Mouse (Mus musculus) heart, embryonic 11.5 days (tissue): ENCODE measurements around the gene Cbarp. TPM values are rescaled to one million over a fixed set of nuclear protein-coding genes. Genes with fewer than 3 reads are reported as not detected.
A peak's percentile ranks its signal among the peaks of the same experiment; 100 is the strongest.

Experiments used
- ATAC-seq: fragments of 200-750 bp; cut with Nextera tagmentation; replicated peaks from 2 replicates; pipeline ENCODE4 v1.8.0; 2017; ENCODE audit warnings: moderate library complexity; ENCODE audit not compliant: insufficient number of reproducible peaks, low FRiP score, low TSS enrichment
- H3K27ac ChIP-seq: fragments of 300-500 bp; sonication (generic); 2 replicates; pipeline ENCODE4 v1.5.1; 2014; ENCODE audit warnings: mild to moderate bottlenecking, low read depth, low read length
- H3K27me3 ChIP-seq: fragments of 300-500 bp; sonication (generic); 2 replicates; pipeline ENCODE4 v1.6.1; 2014; ENCODE audit warnings: mild to moderate bottlenecking, low read length, mixed read lengths; ENCODE audit not compliant: control insufficient read depth, insufficient read depth
- H3K36me3 ChIP-seq: fragments of 300-500 bp; sonication (generic); 2 replicates; pipeline ENCODE4 v1.6.1; 2014; ENCODE audit warnings: mild to moderate bottlenecking, low read length, moderate library complexity, mixed read lengths; ENCODE audit not compliant: control insufficient read depth, insufficient read depth
- H3K4me1 ChIP-seq: fragments of 300-500 bp; sonication (generic); 2 replicates; pipeline ENCODE4 v1.6.1; 2014; ENCODE audit warnings: low read length; ENCODE audit not compliant: control insufficient read depth, insufficient read depth
- H3K4me2 ChIP-seq: fragments of 300-500 bp; sonication (generic); 2 replicates; pipeline ENCODE4 v1.6.1; 2014; ENCODE audit warnings: mild to moderate bottlenecking, moderate library complexity
- H3K4me3 ChIP-seq: fragments of 300-500 bp; sonication (generic); 2 replicates; pipeline ENCODE4 v1.5.1; 2014; ENCODE audit warnings: low read depth, low read length
- H3K9ac ChIP-seq: fragments of 300-500 bp; sonication (generic); 2 replicates; pipeline ENCODE4 v1.6.1; 2014; ENCODE audit warnings: mild to moderate bottlenecking, low read depth, low read length, moderate library complexity
- H3K9me3 ChIP-seq: fragments of 300-500 bp; sonication (generic); replicated peaks from 2 replicates; pipeline ENCODE4 v1.6.1; 2016; ENCODE audit warnings: low read length; ENCODE audit not compliant: control insufficient read depth
- WGBS: fragments of 180-500 bp; shearing (Covaris S2); extraction: QIAGEN DNeasy Blood & Tissue Kit; methylation state at CpG from one replicate; pipeline ENCODE4 v1.1.7; 2014; ENCODE audit not compliant: insufficient replicate concordance; 5-methylcytosine and 5-hydroxymethylcytosine counted together
- polyA plus RNA-seq: library from polyadenylated mRNA; unstranded; fragments of >200 nt; fragmentation: Nextera tagmentation; extraction: Ambion mirVana; gene quantifications from 2 replicates; pipeline ENCODE4 v1.2.1, GENCODE M21; 2014

The Cbarp gene
- polyA plus RNA-seq, 1 experiment from 2014 or later = 2.7 TPM

DNA sequence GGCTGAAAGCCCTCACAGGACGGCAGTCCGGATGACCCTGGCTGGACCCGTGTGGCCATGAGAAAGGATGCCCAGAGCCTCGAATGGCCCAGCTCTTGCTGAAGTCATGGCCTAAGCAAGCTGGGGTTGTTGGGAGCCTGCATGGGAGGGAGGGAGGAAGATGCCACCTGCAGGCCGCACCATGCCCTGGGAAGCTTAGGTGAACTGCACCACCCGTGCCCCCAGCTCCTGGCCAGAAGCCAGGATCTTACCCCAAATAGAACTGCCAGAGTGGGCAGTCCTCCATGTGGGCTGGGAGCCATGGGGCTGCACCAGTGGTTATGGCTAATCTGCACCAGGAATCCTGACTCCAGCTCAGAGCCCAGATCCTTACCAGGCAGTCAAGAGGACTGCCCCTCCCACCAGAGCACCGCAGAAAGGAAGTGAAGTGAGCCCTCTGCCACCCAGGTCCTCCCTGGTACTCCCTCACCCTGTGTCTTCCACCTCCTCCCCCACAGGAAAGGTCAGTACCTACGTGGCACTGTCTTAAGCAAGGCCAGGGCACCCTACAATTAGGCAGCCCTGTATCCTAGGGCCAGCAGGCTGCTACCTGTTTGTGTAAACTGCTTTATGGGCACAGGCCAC lies 7.3 kb downstream of the Cbarp start:
- no peaks in the 10 kb centered on the region for H3K9me3 ChIP-seq
- H3K4me3 ChIP-seq = no peak overlapping the region
- H3K27me3 ChIP-seq = peaks cover 30% of the 10 kb centered on the region
- H3K4me2 ChIP-seq = no peak overlapping the region
- ATAC-seq = no peak
- H3K36me3 ChIP-seq = peaks cover 18% of the 10 kb centered on the region
- 78% methylated on average over 8 of the region's 8 CpGs for WGBS
- peaks cover 37% of the 10 kb centered on the region for H3K4me1 ChIP-seq
- H3K9ac ChIP-seq = no peak overlapping the region
- H3K27ac ChIP-seq = no peak overlapping the region

DNA sequence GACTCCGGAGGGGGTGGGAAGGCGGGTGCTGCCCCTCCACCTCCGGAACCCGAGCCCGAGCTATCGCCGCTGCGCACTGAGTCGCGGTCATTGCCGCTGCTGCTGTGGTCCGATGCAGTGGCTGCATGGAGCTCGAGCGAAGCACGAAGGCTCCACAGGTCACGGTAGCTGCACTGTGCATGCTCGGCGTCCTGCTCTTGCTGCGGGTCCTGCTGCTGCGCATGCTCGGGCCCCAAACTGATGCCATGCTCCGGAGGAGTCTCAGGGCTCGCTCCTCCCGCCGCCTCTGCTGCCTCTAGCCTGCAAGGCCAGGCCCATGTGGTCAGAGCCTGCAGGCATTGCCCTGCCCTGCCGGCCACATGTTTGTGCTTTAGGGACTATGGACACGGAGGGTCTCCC lies 8.7 kb downstream of the Cbarp start:
- no peak overlapping the region for H3K9ac ChIP-seq

DNA sequence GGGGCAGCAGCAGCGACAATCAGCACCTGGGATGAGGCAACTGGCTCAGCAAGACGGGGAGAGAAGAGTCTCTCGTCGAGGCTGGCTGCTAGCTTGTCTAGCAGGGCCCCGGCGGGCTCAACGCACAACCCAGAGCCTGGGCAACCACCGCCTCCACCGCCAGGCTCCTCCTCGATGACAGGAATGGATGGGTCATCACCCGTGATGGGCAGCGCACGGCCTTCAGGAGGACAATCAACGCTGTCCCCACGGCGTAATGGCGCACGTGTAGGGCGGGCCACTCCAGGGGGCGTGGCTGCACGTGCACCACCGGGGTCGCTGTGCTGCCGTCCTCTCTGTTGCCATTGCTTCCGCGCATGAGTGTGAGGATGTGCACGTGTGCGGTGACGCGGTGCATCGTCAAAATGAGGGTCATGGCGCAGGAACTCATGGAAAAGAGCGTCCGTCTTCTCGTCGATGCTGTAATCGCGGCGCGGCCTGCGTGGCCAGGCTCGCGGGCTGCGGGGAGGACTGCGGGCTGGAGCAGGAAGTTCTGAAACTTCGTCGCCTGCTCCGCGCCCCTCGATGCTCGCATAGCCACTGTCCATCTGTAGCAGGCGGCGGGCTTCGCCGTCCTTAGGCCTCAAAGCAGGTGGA lies 9.2 kb downstream of the Cbarp start:
- 12% methylated on average over 55 of the region's 55 CpGs for WGBS
- H3K4me3 ChIP-seq = peak overlapping the region; percentile 24
- no peaks in the 10 kb centered on the region for H3K9me3 ChIP-seq
- peaks cover 32% of the 10 kb centered on the region for H3K36me3 ChIP-seq
- peaks cover 13% of the 10 kb centered on the region for H3K27me3 ChIP-seq
- no peak for ATAC-seq
- no peak overlapping the region for H3K27ac ChIP-seq
- H3K4me1 ChIP-seq = peaks cover 20% of the 10 kb centered on the region
- H3K9ac ChIP-seq = peak overlapping the region; percentile 56
- peak overlapping the region; percentile 52 for H3K4me2 ChIP-seq

More for the DNA sequence above, 8.7 kb downstream of the Cbarp start:
- H3K9me3 ChIP-seq = no peaks in the 10 kb centered on the region
- peaks cover 25% of the 10 kb centered on the region for H3K4me1 ChIP-seq
- WGBS = 45% methylated on average over 27 of the region's 27 CpGs
- H3K27ac ChIP-seq = no peak overlapping the region
- H3K4me3 ChIP-seq = peak overlapping the region; percentile 24; the same call in 1 of the 2 replicates
- H3K36me3 ChIP-seq = peaks cover 30% of the 10 kb centered on the region
- H3K27me3 ChIP-seq = peaks cover 18% of the 10 kb centered on the region
- ATAC-seq = no peak
- H3K4me2 ChIP-seq = peak overlapping the region; percentile 52

DNA sequence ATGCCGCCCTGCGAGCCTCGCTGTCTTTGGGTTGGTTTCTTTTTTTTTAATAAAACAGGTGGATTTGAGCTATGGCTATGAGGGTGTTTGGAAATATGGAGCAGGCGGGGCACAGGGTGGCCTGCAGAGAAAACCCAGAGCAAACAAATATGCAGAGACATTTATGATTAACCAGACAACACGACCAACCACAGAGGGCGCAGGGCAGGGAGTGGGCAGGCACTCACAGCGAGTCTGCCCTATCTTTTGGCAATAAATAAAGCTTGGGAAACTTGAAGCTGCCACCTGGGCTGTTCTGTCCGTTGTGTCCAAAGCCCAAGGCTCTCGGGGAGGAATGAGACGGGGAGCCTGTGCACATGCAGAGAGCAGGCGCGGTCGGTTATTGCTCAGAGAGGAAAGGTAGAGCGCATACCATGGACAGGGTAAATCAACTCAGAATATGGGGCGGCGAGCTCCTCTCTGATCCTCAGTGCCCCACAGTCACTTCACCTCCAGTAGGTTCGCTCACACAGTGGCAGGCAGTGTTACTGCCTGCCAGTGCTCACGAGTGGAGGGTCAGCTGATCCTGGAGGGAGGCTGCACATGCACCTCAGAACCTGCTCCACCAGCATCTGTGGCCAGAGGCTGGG lies 10.1 kb downstream of the Cbarp start:
- Histone ChIP-seq H3K9me3 (no peaks in the 10 kb centered on the region), H3K4me1 (peaks cover 19% of the 10 kb centered on the region), H3K27me3 (peaks cover 9% of the 10 kb centered on the region), H3K4me3 (no peak overlapping the region), H3K4me2 (no peak overlapping the region), H3K27ac (no peak overlapping the region), H3K9ac (no peak overlapping the region), H3K36me3 (peaks cover 40% of the 10 kb centered on the region)
- no peak for ATAC-seq
- 87% methylated on average over 18 of the region's 18 CpGs for WGBS

DNA sequence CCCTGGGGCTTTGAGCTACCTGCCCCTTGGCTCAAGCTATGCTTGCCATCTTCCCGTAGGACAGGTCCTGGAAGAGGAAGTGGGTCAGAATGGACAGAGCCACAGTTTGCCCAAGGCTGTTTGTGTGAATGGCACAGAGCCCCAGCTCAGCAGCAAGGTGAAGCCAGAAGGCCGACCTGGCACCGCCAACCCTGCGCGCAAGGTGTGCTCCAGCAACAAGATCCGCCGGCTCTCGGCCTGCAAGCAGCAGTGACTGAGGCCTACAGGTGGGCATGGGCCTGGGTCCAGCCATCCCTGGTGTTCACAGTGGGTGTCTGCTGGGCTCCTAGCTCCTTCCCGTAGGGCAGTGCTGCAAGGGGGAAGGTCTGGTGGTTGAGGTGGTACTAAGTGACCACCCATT lies 10.8 kb downstream of the Cbarp start:
- Histone ChIP-seq H3K4me3 (no peak overlapping the region), H3K36me3 (peaks cover 45% of the 10 kb centered on the region), H3K4me1 (peaks cover 19% of the 10 kb centered on the region), H3K4me2 (no peak overlapping the region), H3K27me3 (peaks cover 5% of the 10 kb centered on the region; the same call in 1 of the 2 replicates), H3K27ac (no peak overlapping the region), H3K9me3 (no peaks in the 10 kb centered on the region), H3K9ac (0 out of 2 replicates have a peak overlapping the region, but pooled peaks have one; percentile 16)
- ATAC-seq = no peak
- WGBS = 94% methylated on average over 9 of the region's 9 CpGs

DNA sequence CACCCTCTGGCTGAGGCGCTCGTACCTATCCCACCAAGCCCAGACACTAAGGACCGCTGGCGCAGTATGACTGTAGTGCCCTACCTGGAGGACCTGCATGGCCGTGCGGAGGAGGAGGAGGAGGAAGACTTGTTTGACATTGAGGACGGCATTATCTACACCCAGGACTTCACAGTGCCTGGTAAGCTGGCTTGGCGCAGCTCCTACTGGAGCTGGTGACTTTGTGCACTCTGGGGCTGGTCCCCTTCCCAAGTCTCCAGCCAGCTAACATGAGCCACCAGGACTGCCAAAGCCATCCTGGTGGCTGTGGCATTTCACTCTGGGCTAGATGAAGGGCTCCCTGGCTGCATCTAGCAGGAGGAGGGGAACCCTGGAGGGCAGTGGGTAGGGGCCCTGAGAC lies 12.7 kb downstream of the Cbarp start:
- H3K36me3 ChIP-seq = peaks cover 47% of the 10 kb centered on the region
- 91% methylated on average over 8 of the region's 8 CpGs for WGBS

DNA sequence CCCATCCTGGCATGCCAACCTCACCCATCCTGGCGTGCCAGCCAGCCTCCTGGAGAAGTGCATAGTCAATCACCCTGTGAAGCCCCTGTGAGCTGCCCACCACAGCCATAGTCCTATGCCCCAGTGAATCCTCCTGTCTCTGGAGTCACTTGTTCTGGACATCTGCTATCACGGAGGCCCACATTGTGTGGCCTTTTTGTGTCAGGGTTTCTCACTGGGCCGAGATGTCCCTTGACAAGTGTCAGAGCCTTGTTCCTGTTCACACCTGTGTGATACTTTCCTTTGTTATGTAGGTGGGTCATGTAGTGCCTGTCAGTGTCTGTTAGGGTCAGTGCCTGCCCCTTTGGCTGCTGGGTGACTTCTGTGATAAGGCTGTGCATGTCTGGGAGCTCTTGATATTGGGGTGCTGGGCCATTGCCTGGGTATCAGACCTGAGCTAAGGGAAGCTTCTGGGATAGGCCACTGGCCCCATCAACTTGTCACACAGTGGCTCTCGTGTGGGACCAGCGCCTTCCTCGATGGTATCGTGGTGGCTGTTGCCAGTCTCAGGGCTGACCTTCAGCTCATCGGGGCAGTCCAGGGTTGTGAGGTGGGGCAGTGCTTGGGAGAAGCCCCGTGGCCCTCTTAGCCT lies 16.6 kb downstream of the Cbarp start:
- Histone ChIP-seq H3K4me1 (peaks cover 6% of the 10 kb centered on the region), H3K27me3 (no peaks in the 10 kb centered on the region), H3K27ac (no peak overlapping the region), H3K9ac (0 out of 2 replicates have a peak overlapping the region, but pooled peaks have one; percentile 46), H3K4me2 (no peak overlapping the region), H3K4me3 (no peak overlapping the region), H3K36me3 (peaks cover 41% of the 10 kb centered on the region), H3K9me3 (no peaks in the 10 kb centered on the region)
- ATAC-seq = no peak
- 87% methylated on average over 9 of the region's 9 CpGs for WGBS

More for the DNA sequence above, 12.7 kb downstream of the Cbarp start:
- Histone ChIP-seq H3K27ac (no peak overlapping the region), H3K27me3 (peaks cover 5% of the 10 kb centered on the region; the same call in 1 of the 2 replicates), H3K4me1 (peaks cover 17% of the 10 kb centered on the region), H3K9ac (no peak overlapping the region), H3K4me2 (no peak overlapping the region), H3K4me3 (no peak overlapping the region), H3K9me3 (no peaks in the 10 kb centered on the region)
- no peak for ATAC-seq

DNA sequence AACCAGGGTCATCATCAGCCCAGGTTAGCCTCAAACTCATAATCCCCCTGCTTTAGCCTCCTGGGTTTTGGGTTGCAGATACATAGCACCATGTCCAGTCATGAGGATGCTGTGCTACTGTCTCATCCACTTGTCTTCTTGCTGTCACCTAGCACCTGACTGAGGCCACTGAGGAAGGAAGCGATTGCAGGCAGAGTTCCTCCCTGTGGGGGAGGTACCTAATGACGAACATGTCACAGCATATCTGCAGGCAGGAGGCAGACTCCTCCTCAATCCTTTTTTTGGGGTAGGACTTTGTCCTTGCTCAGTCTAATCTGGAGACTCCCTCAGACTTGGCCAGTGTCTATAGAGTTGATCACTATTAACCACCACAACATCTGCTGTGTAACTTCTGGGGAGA lies 19.0 kb downstream of the Cbarp start:
- ATAC-seq = no peak
- Histone ChIP-seq H3K4me2 (no peak overlapping the region), H3K4me1 (peaks cover 26% of the 10 kb centered on the region), H3K27ac (no peak overlapping the region), H3K36me3 (peaks cover 24% of the 10 kb centered on the region), H3K9ac (no peak overlapping the region), H3K27me3 (no peaks in the 10 kb centered on the region), H3K9me3 (no peaks in the 10 kb centered on the region), H3K4me3 (no peak overlapping the region)
- 74% methylated on average over 2 of the region's 2 CpGs for WGBS
